Mouse (Mus musculus): ENCODE results near the gene Tmem232.

DNA sequence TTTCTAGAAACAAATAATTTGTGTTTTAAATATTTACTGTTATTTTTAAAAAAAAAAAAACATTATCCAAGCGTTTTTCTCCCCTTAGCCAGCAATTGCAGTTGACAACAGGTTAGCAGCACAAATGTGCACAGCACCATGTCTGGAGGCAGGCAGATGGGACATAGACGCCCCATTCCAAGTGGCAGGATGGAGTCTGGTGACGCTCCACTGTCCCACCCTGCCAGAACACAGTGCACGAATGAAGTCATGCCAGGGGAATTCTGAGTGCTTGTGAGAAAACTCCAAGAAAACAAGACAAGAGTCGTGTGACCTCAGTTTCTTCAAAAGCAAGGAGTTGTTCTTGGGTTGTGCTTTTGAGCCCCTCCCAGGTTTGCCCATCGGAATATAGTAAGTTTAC lies 22.8 kb upstream of the Tmem232 start:
- no peak for TF ChIP-seq GATA1 (IDR thresholded peaks at IDR 0.05; ENCODE audit: borderline replicate concordance, low read length)
- TF ChIP-seq FLI1 (IDR thresholded peaks at IDR 0.05; ENCODE audit: low read length), result no peak
